Mouse (Mus musculus) lung, postnatal 10 days (tissue): Measurements from ENCODE around the gene Crybb1.
A peak's percentile ranks its signal among the peaks of the same experiment; 100 is the strongest.

Experiments
- DNase-seq: peaks from one replicate; pipeline ENCODE4 v3.0.0; 2021

Gene Crybb1

DNA sequence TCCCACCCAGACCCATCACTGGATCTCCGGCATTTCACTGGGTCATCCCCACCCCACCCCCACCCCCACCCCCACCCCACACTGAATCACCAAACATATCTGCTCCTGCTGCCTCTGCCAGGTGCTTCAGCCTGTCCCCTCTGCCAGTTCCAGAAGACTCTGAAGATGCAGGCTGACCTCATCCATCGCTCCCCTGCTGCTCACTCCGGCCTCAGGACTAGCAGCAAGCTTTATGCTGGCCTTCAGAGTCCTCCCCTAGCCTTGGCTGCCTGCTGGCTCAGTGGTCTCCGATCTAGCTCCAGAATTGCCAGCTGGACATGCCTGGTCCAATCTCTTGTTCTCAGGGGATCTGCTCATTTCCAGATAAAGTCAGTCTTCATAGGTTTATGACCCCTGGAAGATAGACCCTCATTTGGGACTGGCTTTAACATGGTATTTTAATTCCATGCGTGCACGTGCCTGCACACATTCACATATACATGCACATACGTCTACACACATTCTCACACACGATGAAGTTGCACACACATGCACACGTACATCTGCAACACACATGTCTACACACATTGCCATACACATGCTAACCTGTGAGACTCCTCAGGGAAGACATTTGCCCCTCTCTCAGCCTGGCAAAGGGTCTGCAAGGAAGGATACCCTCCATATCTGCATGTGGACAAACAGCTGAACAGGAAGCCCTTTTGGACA, 17.6 kb upstream of the Crybb1 start:
- DNase-seq = no peak

DNA sequence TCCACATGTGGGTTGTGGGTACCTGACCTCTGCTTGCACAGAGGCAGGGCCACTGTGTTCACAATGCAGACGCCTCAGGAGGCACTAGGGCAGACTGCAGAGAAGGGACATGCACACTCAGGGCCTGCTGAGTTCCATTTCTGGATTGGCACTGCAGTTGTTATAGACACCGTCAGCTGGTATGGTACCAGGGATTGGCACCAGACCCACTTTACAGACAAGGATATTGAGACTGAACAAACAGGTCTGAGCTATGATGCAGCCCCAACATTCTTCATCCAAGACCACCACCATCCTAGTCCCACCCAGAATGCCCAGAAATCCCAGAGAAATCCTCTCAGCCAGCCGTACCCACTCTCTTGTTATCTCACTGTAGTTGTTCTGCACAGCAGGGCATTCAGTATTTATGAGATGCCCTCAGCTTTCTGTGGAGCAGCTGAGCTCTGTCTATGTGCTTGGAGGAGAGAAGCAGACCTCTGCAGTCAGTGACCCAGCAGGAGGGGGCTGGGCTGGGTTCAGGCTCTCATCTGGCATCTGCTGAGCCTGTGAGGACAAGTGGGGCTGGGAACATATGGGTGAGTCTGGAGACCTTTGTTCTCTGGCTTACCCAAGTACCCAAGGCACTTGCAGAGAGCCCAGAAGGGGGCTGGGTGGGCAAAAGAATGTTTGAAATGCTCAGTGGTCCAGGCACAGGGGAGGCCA, 16.7 kb upstream of the Crybb1 start:
- no peak for DNase-seq

DNA sequence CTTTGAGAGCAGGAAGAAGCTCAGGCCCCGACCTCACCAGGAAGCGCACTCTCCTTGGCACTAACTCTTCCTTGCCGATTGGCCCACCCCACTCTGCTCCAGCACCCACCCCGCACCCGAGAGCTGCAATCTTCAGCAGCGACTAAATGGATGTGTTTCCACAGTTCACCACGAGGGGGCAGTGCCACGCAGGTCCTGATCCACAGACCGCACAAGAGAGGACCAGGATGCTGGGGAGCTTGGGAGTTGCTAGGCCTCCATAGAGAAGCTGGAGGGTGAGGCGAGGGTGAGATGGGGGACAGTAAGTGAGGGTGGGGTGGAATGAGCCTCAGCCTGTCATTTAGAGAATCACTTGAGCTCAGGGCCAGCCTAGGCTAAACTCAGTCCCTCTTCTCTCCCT, 14.9 kb upstream of the Crybb1 start:
- peak; percentile 92 for DNase-seq

DNA sequence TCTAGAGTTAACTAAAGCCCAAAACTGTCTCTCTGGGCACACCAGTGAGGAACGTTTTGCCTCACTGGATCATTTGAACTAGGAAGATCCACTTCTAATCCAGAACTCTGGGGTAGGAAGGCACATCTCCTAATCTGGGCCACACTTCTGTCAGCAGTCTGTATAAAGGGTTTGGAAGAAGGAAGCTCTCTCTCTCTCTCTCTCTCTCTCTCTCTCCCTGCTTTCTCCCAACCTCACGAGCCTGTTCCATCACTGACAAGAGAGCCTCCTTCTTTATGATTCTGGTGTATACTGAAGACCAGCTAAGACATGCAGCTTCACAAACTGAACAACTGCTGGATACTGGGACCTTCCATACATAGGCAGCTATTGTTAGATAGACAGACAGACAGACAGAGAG, 13.8 kb upstream of the Crybb1 start:
- DNase-seq = no peak

DNA sequence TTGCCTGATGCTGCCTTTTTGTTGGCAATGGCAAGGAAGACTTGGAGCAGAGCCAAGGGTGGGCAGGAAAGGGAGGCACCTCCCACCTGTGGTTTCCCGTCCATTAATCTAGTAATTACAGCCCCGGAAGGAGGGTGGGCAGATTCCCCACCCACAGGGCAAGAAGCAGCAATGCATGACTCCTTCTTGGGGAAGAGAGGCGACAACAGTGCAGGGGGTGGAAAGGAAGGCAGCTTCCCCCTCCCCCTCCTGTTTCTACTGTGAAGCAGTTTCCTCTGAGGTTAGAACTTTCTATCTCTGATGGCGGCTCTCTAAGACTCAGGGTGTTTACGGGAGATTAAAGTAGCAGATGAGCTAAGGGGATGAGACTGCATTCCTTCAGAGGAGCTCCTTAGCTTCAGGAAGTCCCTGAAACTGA, 13.2 kb upstream of the Crybb1 start:
- DNase-seq = peak; percentile 86

DNA sequence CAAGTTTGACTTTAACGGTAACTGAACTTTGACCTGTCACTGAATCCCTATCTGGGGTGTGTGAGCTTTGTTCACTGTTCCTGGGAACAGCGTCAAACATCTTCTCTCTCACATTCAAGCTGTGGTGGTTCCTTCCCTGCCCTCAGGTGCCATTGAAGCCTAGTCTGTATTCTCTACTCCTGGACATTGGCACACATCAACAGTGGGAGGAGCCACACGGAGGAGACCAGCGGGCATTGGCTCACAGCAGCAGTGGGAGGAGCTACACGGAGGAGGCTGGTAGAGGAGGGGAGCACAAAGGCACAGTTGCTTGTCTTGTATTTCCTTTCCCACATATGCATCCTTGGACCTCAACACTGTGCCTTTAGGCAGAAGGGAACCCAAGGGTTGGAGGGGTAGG, 12.6 kb upstream of the Crybb1 start:
- DNase-seq = no peak

DNA sequence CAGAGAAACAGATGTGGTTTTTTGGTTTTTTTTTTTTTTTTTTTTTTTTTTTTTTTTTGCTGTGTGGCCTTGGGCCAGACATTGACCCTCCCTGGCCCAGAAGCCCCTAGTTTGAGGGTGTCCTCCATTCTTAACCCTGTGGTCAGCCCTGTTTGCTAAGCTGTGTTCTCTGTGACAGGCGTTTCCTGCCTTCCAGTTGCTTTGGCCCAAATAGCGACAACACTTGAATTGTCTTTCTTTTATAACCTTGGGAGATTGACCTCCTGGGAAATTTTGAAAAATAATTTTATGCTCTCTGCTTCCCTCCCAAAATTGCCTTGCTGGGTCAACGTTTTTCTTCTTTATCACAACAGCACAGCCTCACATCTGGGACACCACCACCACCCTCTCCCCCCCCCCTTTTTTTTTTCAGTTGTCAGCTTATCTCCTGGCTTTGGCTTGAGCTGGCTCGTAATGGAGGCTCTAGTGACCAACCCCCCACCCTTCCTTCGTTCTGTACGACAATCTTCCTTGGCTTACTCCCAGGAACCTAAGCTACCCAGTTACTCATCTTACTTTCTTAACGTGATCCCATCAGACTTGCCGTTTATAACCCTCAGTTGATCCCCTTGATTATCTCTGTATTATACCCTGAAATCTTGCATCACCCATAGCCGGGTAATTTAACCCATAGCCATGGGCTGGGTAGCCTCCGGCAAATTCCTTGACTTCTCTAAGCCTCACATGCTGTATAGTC, 11.9 kb upstream of the Crybb1 start:
- no peak for DNase-seq

DNA sequence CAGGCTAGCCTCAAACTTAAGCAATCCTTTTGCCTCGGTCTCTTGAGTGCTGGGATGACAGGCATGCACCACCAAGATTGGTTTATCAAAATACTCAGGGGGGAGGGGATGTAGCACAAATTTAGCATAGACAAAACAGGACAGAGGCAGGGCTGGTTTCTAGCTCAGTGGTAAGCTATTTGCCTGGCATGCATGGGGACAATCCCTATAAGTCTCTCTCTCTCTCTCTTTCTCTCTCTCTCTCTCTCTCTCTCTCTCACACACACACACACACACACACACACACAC, 11.4 kb upstream of the Crybb1 start:
- DNase-seq = no peak

DNA sequence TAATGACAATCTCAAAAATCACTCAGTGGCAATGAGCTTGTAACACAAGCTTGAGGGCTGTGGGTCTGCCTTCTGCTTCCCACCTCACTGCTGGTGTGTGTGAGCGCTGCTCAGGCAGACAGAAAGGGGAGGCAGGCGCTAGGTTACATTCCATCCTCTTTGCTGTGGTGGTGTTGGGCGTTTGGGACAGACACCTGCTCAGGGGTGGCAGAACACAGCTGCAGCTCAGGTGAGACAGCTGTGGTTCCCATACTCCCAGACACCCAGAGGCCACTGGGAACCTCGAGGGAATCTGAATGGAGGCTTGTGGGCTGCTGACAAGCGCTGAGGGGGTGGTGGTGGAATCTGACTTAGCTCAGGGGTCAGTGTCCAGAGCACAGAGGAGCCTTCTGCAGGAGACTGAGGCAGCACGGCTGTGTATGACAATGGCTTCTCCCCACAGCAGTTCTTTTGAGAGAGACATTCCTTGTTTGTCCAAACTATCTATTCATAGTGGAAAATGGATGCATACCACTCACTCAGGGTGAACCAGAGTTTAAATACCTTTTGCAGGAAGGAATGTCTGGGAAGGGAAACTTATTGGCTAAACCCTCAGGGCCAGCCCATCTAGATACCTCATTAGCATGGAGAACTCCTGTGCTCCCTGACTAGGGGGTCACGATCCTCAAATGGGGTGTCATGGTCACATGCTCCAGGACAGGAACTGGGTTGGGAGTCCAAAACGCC, 10.6 kb upstream of the Crybb1 start:
- DNase-seq = no peak

DNA sequence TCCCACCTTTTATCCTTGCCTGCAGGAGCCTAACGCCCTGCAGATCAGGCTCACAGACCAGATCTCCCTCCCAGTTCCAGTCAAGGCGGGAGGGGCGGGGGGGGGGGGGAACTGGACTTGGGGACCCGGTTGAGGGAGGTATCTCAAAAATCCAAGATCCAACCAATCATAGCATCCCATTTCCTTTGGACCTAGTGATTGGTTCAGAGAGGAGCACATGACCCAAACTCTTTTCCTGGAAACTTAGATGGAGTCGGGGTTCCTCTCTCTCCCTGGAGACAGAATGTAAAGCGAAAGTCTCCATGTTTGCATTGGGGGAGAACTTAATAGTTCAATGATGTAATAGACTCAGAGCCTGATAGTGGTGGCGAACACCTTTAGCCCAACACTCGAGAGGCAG, 8.2 kb upstream of the Crybb1 start:
- no peak for DNase-seq

DNA sequence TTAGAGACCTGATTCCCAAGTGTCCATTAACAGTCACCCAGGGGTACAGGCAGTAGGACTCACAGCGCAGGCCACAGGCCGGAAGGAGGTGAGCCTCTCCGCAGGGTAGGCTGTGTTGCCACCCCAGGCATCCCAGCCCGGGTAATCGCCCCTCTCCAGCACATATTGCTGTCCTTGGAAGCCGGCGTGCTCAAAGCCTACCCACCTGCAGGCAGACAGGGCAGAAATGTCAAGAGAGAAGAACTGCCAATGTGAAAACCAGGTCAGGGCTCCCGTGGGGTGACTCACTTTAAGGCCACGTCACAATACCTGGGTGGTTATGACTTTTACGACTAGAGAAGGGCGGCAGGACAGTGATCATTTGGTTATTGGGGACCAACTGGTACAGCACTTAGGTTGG, 6.5 kb upstream of the Crybb1 start:
- DNase-seq = no peak

DNA sequence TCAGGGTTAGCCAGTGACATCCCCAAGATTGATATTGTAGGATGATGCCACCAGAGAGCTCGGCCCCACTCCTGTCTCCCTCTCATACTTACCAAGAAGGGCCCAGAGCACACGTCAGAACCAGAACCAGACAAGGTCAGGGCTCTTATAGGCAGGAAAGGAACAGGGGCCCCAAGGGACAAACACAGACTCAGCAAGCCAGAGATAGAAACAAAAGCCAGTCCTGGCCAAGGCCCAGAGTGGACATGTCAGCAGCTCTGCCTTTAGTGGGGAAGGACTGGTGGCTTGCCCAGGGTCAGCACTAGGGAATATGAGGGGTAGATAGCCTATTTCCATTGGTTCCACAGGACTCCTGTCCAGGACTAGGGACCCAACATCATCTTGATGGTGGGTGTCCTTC, 3.2 kb upstream of the Crybb1 start, which contains the start of gene Cryba4:
Gene Cryba4, minus strand, starts transcription at position 119 of the 400 bp plus-strand sequence.
- DNase-seq = no peak

DNA sequence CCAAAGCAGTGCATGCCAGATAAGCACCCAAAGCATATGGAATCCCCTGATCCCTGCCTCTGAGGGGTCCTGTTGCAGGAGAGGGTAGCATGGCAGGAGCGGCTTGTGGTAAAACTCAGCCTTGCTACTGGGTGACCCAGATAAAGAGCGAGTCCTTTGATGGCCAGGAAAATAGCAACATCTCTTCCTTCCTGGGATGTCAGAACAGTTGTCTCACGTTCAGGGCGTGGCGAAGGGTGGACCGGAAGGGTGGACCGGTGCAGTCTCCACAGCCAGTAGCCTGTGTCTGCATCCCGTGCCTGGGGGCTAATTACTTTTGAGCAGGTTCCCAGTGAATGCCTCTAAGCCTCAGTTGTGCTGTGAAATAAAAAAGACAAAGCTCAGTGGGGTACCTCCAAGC, 2.4 kb upstream of the Crybb1 start:
- DNase-seq = peak; percentile 74

DNA sequence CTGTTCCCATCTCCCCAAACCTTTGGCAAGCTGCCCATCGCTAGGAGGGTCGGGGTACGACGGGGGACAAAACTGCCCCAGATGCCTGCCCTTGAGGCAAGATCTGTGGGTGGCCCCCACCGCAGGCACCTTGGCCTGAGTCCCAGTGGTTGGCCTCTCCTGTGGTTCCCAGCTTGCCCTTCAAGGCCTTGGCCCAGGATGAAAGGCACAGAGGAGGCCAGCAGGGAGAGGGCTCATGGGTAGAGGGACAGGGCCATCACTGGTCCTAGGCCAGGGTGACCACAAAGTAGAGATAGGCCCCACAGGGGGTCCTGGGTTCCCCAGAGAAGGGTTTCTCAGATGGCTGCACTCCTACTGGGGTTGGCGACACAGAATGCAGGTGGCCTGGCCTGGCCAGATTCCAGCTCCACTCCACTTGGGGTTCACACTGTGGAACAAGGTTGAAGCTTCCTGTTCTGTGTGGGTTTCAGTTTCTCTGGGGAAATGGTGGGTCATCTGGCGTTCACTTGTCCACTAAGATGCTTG, 1.3 kb upstream of the Crybb1 start:
- DNase-seq = peak; percentile 44

DNA sequence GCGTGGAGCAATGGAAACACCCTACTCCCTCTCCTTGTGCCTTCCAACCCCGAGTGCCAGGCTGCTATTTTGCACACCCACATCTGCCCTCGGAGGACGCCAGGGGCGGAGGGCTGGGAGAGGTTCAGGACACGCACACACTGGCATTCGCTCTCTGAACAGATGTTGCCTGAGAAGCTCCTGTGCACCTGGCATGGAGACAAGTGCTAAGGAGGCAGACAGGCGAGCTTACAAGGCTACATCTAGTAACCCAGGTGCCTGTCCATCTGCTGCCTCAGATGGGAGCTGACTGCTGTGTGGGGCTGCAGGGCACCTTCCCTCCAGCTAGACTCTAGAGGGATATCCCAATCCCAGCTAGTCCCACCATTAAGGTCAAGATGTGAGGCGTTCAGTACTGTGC, 842 bp downstream of the Crybb1 start:
- no peak for DNase-seq

DNA sequence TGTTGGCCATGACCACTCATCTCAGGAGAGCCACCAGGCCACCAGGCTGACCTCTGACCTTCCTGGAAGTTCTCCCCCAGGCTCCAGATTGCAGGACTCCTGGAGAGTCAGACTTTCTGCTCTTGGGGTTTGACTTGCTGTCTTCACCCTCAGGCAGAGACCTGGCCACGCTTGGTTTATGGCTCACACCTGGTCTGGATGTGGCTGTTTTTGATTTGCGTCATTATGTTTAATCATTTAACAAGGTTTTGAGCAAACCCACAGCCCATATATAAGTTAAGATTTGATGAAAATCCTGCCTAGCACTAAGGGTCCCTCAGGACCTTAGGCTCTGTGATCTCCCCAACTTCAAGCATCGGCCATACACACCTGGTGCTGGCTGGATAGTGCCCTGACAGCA, 2.3 kb downstream of the Crybb1 start:
- DNase-seq = no peak

DNA sequence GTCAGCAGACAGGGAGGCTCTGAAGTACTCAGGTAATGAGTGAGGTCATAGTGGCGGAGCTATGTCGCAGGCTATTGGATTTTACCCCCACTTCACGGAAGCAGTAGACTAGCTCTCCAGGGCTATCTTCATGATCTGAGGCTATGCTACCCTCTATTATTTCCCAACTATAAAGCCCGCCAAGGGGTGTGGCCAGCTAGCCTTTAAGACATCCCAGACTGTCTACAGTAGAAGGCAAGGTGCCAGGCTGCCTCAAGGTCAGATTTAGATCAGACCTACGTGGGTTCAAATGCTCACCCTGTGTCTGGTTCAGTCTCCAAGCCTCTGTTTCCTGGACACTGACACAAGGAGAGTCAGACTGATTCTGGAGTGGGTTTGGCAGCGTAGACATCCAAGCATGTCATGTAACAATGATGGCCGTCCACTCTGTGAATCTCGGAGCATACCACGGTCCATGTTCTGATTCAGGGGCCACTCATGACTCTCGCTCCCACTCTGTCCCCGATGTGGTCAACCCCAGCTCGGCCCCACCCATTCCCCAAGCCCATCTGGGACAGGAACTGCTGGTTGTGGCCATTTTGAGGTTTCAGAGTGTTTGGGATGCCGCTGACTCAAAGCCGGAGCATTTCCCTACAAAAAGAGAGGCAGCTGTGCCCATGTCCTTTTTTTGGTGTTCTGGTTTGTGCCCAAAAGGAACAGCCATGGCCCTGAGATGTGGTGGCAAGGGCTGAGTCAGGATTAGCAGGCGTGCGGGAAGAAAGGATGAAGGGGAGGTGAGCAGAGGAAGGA, 4.4 kb downstream of the Crybb1 start:
- no peak for DNase-seq

DNA sequence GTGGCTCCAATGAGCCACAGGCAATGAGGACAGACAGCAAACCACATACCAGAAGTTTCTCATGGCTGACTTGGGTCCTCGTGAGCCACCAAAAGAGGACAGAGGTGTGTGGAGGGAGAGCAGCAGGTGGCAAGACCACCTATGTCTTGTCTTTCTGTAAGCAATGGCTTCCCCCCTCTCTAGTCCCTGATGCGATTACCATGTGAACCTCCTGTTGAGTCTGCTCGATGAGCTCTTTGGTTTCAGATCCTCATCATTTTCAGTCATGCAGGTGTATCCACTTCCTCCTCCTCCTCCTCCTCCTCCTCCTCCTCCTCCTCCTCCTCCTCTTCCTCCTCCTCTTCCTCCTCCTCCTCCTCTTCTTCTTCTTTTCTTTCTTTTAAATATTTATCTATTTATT, 5.2 kb downstream of the Crybb1 start:
- DNase-seq = no peak

DNA sequence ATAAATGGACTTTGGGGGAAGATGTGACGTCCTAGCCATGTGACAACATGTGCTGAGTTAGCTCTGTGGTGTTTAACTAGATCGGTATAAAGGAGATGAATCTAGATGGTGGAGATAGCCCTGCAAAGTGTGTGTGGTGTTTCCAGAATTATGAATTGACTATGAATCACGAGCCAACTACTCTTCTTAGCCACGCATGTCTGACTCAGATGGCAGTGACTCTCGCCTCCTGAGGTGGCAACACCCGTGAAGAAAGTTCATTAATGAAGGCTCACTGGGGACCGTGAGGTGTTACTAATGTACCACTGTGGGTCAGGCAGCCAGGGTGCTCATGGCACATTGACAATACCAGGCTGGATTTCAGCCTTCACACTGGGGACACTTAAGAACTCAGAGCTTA, 8.5 kb downstream of the Crybb1 start:
- DNase-seq = no peak

DNA sequence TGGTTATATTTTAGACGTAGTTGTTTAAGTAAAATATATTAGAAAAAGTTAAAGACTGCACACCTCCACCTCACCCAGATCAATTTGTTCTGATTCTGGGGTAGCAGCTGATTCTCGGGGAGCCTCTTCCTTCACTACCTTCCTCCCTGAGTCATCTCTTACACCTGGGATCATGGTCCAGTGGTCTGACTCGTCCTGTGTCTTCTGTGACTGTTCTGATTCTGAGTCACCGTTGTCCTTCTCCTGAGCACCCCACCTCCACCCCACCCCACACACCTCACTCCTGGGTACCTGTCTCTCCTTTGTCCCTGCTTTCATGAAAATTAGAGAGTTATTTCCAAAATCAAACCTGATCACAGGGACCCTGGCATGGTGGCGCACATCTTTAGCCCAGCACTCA, 9.5 kb downstream of the Crybb1 start:
- no peak for DNase-seq

DNA sequence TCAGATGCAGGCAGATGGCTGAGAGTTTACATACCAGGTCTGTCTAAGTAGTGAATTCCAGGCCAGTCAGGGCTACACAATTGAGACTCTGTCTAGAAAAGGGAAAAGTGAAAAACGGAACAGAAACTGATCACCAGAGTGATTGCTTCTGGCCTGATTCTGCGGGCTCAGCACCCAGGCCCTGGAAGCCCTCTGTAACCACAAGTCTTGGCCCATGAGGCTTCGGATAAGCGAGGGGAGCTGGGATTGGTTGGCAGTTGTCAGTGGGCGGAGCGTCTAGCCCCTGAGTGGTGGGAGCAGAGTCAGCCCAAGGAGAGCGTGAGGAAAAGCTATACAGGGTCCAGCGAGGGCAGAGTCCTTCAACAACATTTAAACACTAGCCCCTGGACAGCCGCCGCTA, 9.9 kb downstream of the Crybb1 start:
- no peak for DNase-seq

DNA sequence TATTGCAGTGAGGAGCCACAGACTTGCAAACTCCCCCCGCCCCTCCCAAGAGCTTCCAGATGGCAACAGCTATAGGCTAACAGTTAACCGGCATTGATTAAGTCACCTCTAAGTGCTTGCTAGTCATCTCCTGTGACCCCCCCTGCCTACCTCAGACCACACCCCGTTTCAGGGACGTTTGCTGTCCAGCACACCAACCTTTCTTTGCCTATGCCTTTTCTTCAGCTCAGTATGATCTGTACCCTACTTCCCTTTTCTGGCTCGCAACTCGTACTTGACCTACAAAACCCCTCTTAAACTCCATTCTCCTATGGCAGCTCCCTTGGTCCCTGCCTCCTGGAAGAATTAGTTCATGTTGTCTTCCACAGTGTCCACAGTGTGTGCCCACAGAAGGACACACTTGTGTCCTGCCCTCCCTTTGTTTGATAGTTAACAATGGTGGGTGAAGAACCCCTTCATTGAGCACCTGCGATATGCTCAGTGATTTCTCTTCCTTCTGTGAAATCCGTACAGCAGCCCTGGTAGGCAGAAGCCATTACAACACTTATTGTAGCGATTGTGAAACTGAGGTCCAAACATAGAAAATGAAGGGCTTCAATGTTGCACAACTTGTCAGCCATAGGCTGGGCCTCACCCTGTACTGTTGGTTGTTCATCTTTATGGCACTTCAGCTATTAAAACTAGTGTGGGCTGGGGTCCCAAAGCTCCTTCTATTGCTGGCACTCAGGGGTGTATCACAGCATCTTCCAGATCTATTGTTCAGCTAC, 10.6 kb downstream of the Crybb1 start:
- DNase-seq = no peak
